In the genomic region with DNA sequence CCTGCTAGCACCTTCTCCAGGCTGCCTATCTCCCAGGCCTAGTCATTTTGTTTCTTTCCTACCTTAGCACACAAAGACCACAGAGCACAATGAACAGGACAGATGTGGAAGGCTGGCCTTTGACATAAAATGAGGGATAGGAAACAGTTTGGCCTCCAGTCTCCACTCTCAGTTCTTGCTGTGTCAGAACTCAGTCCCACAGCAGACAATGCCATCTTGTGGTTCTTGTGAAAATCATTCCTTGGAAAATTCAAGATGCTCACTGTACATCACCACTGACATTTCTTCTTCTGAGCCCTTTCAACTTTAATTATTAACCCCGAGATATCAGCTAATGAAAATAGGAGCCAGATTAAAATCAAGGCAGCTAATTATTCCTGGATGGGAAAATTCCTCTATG, we compare ENCODE assay signal across 18 mouse cellular contexts.
A peak's percentile ranks its signal among the peaks of the same experiment; 100 is the strongest.
DNase-seq lines count a peak whose midpoint lies in the region; ATAC-seq and TF ChIP-seq lines count a peak whose summit lies in the region.
"Had no signal": no experiment of that assay in that cellular context is flagged by ENCODE, and none has a peak within 500 bp of the region (broad histone marks: within the 10 kb centered on the region; RNA-seq: fewer than 3 reads in every experiment).

No protein-coding gene starts in this region.

- WGBS in forebrain, embryonic 14.5 days = 84% methylated on average over 1 of the region's 1 CpGs
- 73% methylated on average over 1 of the region's 1 CpGs for WGBS in forebrain, embryonic 12.5 days

- dilution Hi-C loops in CH12.LX (cut with MboI; ENCODE audit: extremely low pct_ligation_motif_present, extremely low pct_unique_long_range_greater_than_20kb, low sequenced_read_pairs) = no loop called here

- no peak for ATAC-seq in forebrain, embryonic 14.5 days
- no peak for ATAC-seq in forebrain, embryonic 12.5 days (ENCODE audit: low FRiP score)
- no peak for ATAC-seq in erythroblast, adult 5-6 weeks (replicated peaks; ENCODE audit: low FRiP score, poor library complexity, severe bottlenecking)
- ATAC-seq: activated CD4-positive, CD25-positive, alpha-beta regulatory T cell, adult 4 months had no signal

- DNase-seq in forebrain, embryonic 14.5 days (ENCODE audit: low spot score) = peak; percentile 62
- peak; percentile 4 to 13 for DNase-seq in layer of hippocampus, postnatal 14 days (ENCODE audit: low spot score in 2 of 2)
- DNase-seq in layer of hippocampus, postnatal 25 days (ENCODE audit: extremely low spot score in 1 of 2, low spot score in 1 of 2) = no peak
- DNase-seq in CH12.LX (ENCODE audit: extremely low read depth) = no peak
- DNase-seq in urinary bladder, postnatal 4 days (ENCODE audit: low spot score in 2 of 2) = no peak
- DNase-seq: cerebellum, adult 8-10 months; kidney, adult 2 months; left cerebral cortex, postnatal 4 days; right cerebral cortex, adult 18-20 months had no signal

- no peaks in the 10 kb centered on the region for H3K4me1 ChIP-seq in forebrain, embryonic 14.5 days (ENCODE audit: control insufficient read depth, insufficient read depth, low read length)
- no peaks in the 10 kb centered on the region for H3K4me1 ChIP-seq in forebrain, embryonic 12.5 days
- no peaks in the 10 kb centered on the region for H3K4me1 ChIP-seq in CH12.LX (ENCODE audit: control insufficient read depth in 1 of 2, insufficient read depth in 2 of 2)
- no peaks in the 10 kb centered on the region for H3K4me1 ChIP-seq in cortical plate, adult 2 months (ENCODE audit: control insufficient read depth, insufficient read depth, low read length)
- H3K4me1 ChIP-seq: embryonic facial prominence, embryonic 13.5 days; heart, embryonic 15.5 days; hindbrain, embryonic 13.5 days; liver, embryonic 15.5 days had no signal

- H3K27me3 ChIP-seq in forebrain, embryonic 14.5 days (replicated peaks; ENCODE audit: control insufficient read depth, insufficient read depth, low read length) = no peaks in the 10 kb centered on the region
- no peaks in the 10 kb centered on the region for H3K27me3 ChIP-seq in forebrain, embryonic 12.5 days
- H3K27me3 ChIP-seq in CH12.LX (replicated peaks) = no peaks in the 10 kb centered on the region
- H3K27me3 ChIP-seq: embryonic facial prominence, embryonic 13.5 days; heart, embryonic 15.5 days; hindbrain, embryonic 13.5 days; liver, embryonic 15.5 days had no signal

- H3K4me3 ChIP-seq in forebrain, embryonic 14.5 days (ENCODE audit: low read depth, low read length) = no peak overlapping the region
- H3K4me3 ChIP-seq in forebrain, embryonic 12.5 days (replicated peaks) = no peak overlapping the region
- no peak overlapping the region for H3K4me3 ChIP-seq in CH12.LX (replicated peaks in 1 of 3; ENCODE audit: low read depth in 2 of 3, low read length in 2 of 3, poor library complexity in 1 of 3)
- H3K4me3 ChIP-seq in cortical plate, adult 2 months (ENCODE audit: insufficient read depth, low read length) = no peak overlapping the region
- H3K4me3 ChIP-seq: embryonic facial prominence, embryonic 13.5 days; heart, embryonic 15.5 days; hindbrain, embryonic 13.5 days; liver, embryonic 15.5 days had no signal

- no peak for TF ChIP-seq POLR2A in CH12.LX (IDR thresholded peaks at IDR 0.05; ENCODE audit: low read depth, low read length)
- no peak for TF ChIP-seq POLR2A in cortical plate, adult 2 months (IDR thresholded peaks at IDR 0.05; ENCODE audit: extremely low read depth, insufficient read depth, low read length)

- no peak overlapping the region for H3K9ac ChIP-seq in forebrain, embryonic 14.5 days (ENCODE audit: low read length)
- H3K9ac ChIP-seq in forebrain, embryonic 12.5 days = no peak overlapping the region
- H3K9ac ChIP-seq in CH12.LX (ENCODE audit: insufficient read depth, low read depth) = no peak overlapping the region
- H3K9ac ChIP-seq: embryonic facial prominence, embryonic 13.5 days; heart, embryonic 15.5 days; hindbrain, embryonic 13.5 days; liver, embryonic 15.5 days had no signal

- peak in 1 of 2 experiments; percentile 28; a peak in 2 of 4 replicates for TF ChIP-seq CTCF in CH12.LX (conservative IDR thresholded peaks at IDR 0.05 in 1 of 2, IDR thresholded peaks at IDR 0.05 in 1 of 2; ENCODE audit: low read depth in 2 of 2, low read length in 2 of 2)
- TF ChIP-seq CTCF in cortical plate, adult 2 months (IDR thresholded peaks at IDR 0.05; ENCODE audit: extremely low read depth, insufficient read depth, low read length) = peak; percentile 52

- no peak overlapping the region for H3K27ac ChIP-seq in forebrain, embryonic 14.5 days (ENCODE audit: low read depth, low read length)
- H3K27ac ChIP-seq in forebrain, embryonic 12.5 days = no peak overlapping the region
- no peak overlapping the region for H3K27ac ChIP-seq in CH12.LX (ENCODE audit: insufficient read depth, low read depth)
- H3K27ac ChIP-seq in cortical plate, adult 2 months (ENCODE audit: insufficient read depth, low read length) = no peak overlapping the region
- H3K27ac ChIP-seq: embryonic facial prominence, embryonic 13.5 days; heart, embryonic 15.5 days; hindbrain, embryonic 13.5 days; liver, embryonic 15.5 days; macrophage had no signal

- TF ChIP-seq EP300 in CH12.LX (IDR thresholded peaks at IDR 0.05; ENCODE audit: low read length) = no peak

- no peaks in the 10 kb centered on the region for H3K79me2 ChIP-seq in CH12.LX (replicated peaks; ENCODE audit: control insufficient read depth, extremely low read depth, insufficient read depth, poor library complexity, severe bottlenecking)

- in situ Hi-C loops in CH12.LX (cut with MboI; ENCODE audit: low pct_ligation_motif_present, low pct_unique_long_range_greater_than_20kb, low sequenced_read_pairs) = no loop called here

- peak; percentile 21 for TF ChIP-seq RAD21 in CH12.LX (IDR thresholded peaks at IDR 0.05; ENCODE audit: low read depth, low read length)

- no peak overlapping the region for H3K4me2 ChIP-seq in forebrain, embryonic 14.5 days (ENCODE audit: low read length)
- H3K4me2 ChIP-seq in forebrain, embryonic 12.5 days = no peak overlapping the region
- H3K4me2 ChIP-seq in CH12.LX (ENCODE audit: insufficient read depth, low read depth, poor library complexity, severe bottlenecking) = no peak overlapping the region
- H3K4me2 ChIP-seq: embryonic facial prominence, embryonic 13.5 days; heart, embryonic 15.5 days; hindbrain, embryonic 13.5 days; liver, embryonic 15.5 days had no signal

- H3K9me3 ChIP-seq in forebrain, embryonic 14.5 days (replicated peaks; ENCODE audit: control insufficient read depth, low read length) = no peaks in the 10 kb centered on the region
- no peaks in the 10 kb centered on the region for H3K9me3 ChIP-seq in forebrain, embryonic 12.5 days
- no peaks in the 10 kb centered on the region for H3K9me3 ChIP-seq in CH12.LX (replicated peaks; ENCODE audit: low read length)
- H3K9me3 ChIP-seq: embryonic facial prominence, embryonic 13.5 days; heart, embryonic 15.5 days; hindbrain, embryonic 13.5 days; liver, embryonic 15.5 days had no signal

- no peaks in the 10 kb centered on the region for H3K36me3 ChIP-seq in forebrain, embryonic 14.5 days (ENCODE audit: control insufficient read depth, insufficient read depth, low read length)
- no peaks in the 10 kb centered on the region for H3K36me3 ChIP-seq in forebrain, embryonic 12.5 days (replicated peaks)
- H3K36me3 ChIP-seq in CH12.LX (replicated peaks in 1 of 2; ENCODE audit: control insufficient read depth in 1 of 2, insufficient read depth in 1 of 2, low read length in 1 of 2) = no peaks in the 10 kb centered on the region
- H3K36me3 ChIP-seq: embryonic facial prominence, embryonic 13.5 days; heart, embryonic 15.5 days; hindbrain, embryonic 13.5 days; liver, embryonic 15.5 days had no signal

TF ChIP-seq in CH12.LX, 34 proteins besides CTCF, POLR2A, EP300 and RAD21:
- TF ChIP-seq TBP (conservative IDR thresholded peaks at IDR 0.05; ENCODE audit: low read depth, low read length) = no peak
- TF ChIP-seq CHD2 (IDR thresholded peaks at IDR 0.05; ENCODE audit: low read length) = no peak
- no peak for TF ChIP-seq NELFE (IDR thresholded peaks at IDR 0.05; ENCODE audit: low read depth, low read length)
- no peak for TF ChIP-seq MAZ (IDR thresholded peaks at IDR 0.05; ENCODE audit: low read depth, low read length)
- TF ChIP-seq KAT2A (IDR thresholded peaks at IDR 0.05; ENCODE audit: insufficient replicate concordance, low read length) = no peak
- no peak for TF ChIP-seq BHLHE40 (IDR thresholded peaks at IDR 0.05; ENCODE audit: low read depth, low read length)
- TF ChIP-seq NRF1 (IDR thresholded peaks at IDR 0.05; ENCODE audit: low read depth, low read length) = no peak
- TF ChIP-seq RCOR1 (conservative IDR thresholded peaks at IDR 0.05; ENCODE audit: low read depth, low read length) = no peak
- no peak for TF ChIP-seq ZKSCAN1 (IDR thresholded peaks at IDR 0.05; ENCODE audit: borderline replicate concordance, low read depth, low read length)
- TF ChIP-seq GABPA (IDR thresholded peaks at IDR 0.05; ENCODE audit: insufficient replicate concordance, low read depth, low read length) = no peak
- TF ChIP-seq SIN3A (IDR thresholded peaks at IDR 0.05; ENCODE audit: low read length) = no peak
- TF ChIP-seq UBTF (IDR thresholded peaks at IDR 0.05; ENCODE audit: low read depth, low read length) = no peak
- no peak for TF ChIP-seq JUN (IDR thresholded peaks at IDR 0.05; ENCODE audit: insufficient read depth, low read depth, low read length)
TF ChIP-seq in CH12.LX: peak in this region for 0.

Comparison
In these comparisons a context has a peak if more than half of its experiments do, and no peak if none do; other contexts are left out.
1. DNase-seq: peak in forebrain, embryonic 14.5 days (single experiment) and layer of hippocampus, postnatal 14 days (2 of 2); none in layer of hippocampus, postnatal 25 days (0 of 2), CH12.LX (single experiment) and urinary bladder, postnatal 4 days (0 of 2).